Mouse (Mus musculus) forebrain, embryonic 13.5 days (tissue): ENCODE data around the gene Tmem217. TPM values are rescaled to one million over a fixed set of nuclear protein-coding genes. Genes with fewer than 3 reads are reported as not detected.

Experiments
- ATAC-seq: fragments of 200-750 bp; cut with Nextera tagmentation; 2 replicates; pipeline ENCODE4 v1.8.0; 2017
- H3K27ac ChIP-seq: fragments of 300-500 bp; sonication (generic); 2 replicates; pipeline ENCODE4 v1.5.1; 2015; ENCODE audit warnings: inconsistent platforms, mild to moderate bottlenecking, moderate library complexity
- H3K27me3 ChIP-seq: fragments of 300-500 bp; sonication (generic); 2 replicates; pipeline ENCODE4 v1.6.1; 2015; ENCODE audit warnings: mild to moderate bottlenecking, inconsistent platforms
- H3K36me3 ChIP-seq: fragments of 300-500 bp; sonication (generic); 2 replicates; pipeline ENCODE4 v1.6.1; 2015; ENCODE audit warnings: mild to moderate bottlenecking, inconsistent platforms; ENCODE audit not compliant: poor library complexity, severe bottlenecking
- H3K4me1 ChIP-seq: fragments of 300-500 bp; sonication (generic); 2 replicates; pipeline ENCODE4 v1.6.1; 2015; ENCODE audit warnings: inconsistent platforms
- H3K4me2 ChIP-seq: fragments of 300-500 bp; sonication (generic); 2 replicates; pipeline ENCODE4 v1.6.1; 2015; ENCODE audit warnings: inconsistent platforms, mild to moderate bottlenecking, moderate library complexity
- H3K4me3 ChIP-seq: fragments of 300-500 bp; sonication (generic); 2 replicates; pipeline ENCODE4 v1.5.1; 2015; ENCODE audit warnings: mild to moderate bottlenecking, inconsistent platforms
- H3K9ac ChIP-seq: fragments of 300-500 bp; sonication (generic); 2 replicates; pipeline ENCODE4 v1.6.1; 2015; ENCODE audit warnings: mild to moderate bottlenecking, inconsistent platforms
- H3K9me3 ChIP-seq: fragments of 300-500 bp; sonication (generic); replicated peaks from 2 replicates; pipeline ENCODE4 v1.6.1; 2016; ENCODE audit warnings: inconsistent platforms
- WGBS: fragments of 180-500 bp; shearing (Covaris S2); methylation state at CpG from one replicate; pipeline ENCODE4 v1.1.7; 2015; 5-methylcytosine and 5-hydroxymethylcytosine counted together
- polyA plus RNA-seq: library from polyadenylated mRNA; unstranded; fragments of >200 nt; fragmentation: Nextera tagmentation; extraction: Ambion mirVana; gene quantifications from 2 replicates; pipeline ENCODE4 v1.2.1, GENCODE M21; 2015

Gene Tmem217
- polyA plus RNA-seq, 1 experiment from 2014 or later: 1.3 TPM

GRCm38 (mm10) chr17:29548494-29548893, 3.7 kb downstream of the Tmem217 start:
- H3K4me1 ChIP-seq: peaks cover 20% of the 10 kb centered on the region
- no peaks in the 10 kb centered on the region for H3K9me3 ChIP-seq
- 74% methylated on average over 3 of the region's 3 CpGs for WGBS
- 0 out of 2 replicates have a peak, but pooled peaks cover 4% of the 10 kb centered on the region for H3K27me3 ChIP-seq
- H3K27ac ChIP-seq: no peak overlapping the region
- H3K4me3 ChIP-seq: no peak overlapping the region
- ATAC-seq: no peak
- no peak overlapping the region for H3K9ac ChIP-seq
- H3K36me3 ChIP-seq: no peaks in the 10 kb centered on the region
- H3K4me2 ChIP-seq: no peak overlapping the region

- WGBS: 90% methylated on average over 5 of the region's 5 CpGs
- H3K4me1 ChIP-seq: peaks cover 6% of the 10 kb centered on the region
- no peak overlapping the region for H3K27ac ChIP-seq
- no peak overlapping the region for H3K9ac ChIP-seq
- no peak overlapping the region for H3K4me2 ChIP-seq
- H3K9me3 ChIP-seq: no peaks in the 10 kb centered on the region
- no peaks in the 10 kb centered on the region for H3K36me3 ChIP-seq
- 0 out of 2 replicates have a peak, but pooled peaks cover 4% of the 10 kb centered on the region for H3K27me3 ChIP-seq
- no peak overlapping the region for H3K4me3 ChIP-seq
- ATAC-seq: no peak
Observed at GRCm38 (mm10) chr17:29545241-29545640, 6.9 kb downstream of the Tmem217 start.

GRCm38 (mm10) chr17:29544064-29544463, 8.1 kb downstream of the Tmem217 start:
- Histone ChIP-seq H3K4me2 (no peak overlapping the region), H3K27me3 (0 out of 2 replicates have a peak, but pooled peaks cover 4% of the 10 kb centered on the region), H3K27ac (no peak overlapping the region), H3K4me1 (no peaks in the 10 kb centered on the region), H3K36me3 (no peaks in the 10 kb centered on the region), H3K9ac (no peak overlapping the region), H3K4me3 (no peak overlapping the region), H3K9me3 (no peaks in the 10 kb centered on the region)
- WGBS: 75% methylated on average over 2 of the region's 2 CpGs
- no peak for ATAC-seq

DNA sequence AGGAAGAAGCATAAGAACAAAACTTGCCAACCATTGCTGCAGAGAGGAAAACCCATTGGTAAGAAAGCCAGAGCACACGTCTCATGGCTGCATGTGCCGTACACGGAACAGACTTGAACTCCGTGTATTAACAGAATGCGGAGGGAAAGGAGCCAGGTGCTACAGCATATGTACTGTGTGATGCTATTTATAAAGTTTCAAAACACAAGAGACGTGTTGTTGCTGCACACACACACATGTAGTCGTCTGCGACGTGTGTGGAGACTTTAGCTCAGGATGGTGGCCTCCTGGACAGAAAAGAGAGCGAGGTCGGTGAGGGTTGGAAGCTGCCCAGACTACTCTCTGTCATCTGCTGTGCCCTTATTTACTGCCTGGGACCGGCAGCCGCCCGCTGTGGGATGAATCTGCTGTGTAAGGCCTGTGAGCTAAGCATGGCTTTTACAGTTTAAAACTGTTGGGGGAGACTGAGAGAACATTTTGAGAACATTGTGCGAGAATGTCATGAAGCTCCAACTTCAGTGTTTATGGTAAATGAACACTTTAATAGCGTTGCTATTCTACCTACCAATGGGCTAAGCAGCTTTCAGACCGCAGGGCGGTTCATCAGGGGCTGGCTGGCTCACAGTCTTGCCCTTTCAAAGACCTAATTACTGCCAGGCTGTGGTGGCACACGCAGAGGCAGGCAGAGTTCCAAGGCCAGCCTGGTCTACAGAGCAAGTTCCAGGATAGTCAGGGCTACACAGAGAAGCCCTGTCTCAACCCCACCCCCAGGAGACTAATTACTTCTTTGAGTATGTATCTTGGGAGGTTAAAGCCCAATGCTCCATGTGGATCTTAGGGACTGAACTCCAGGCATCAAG, 9.1 kb downstream of the Tmem217 start:
- WGBS: 87% methylated on average over 19 of the region's 19 CpGs

GRCm38 (mm10) chr17:29541419-29541818, 10.8 kb downstream of the Tmem217 start:
- Histone ChIP-seq H3K27ac (no peak overlapping the region), H3K36me3 (no peaks in the 10 kb centered on the region), H3K9ac (no peak overlapping the region), H3K4me3 (no peak overlapping the region), H3K4me2 (no peak overlapping the region), H3K27me3 (no peaks in the 10 kb centered on the region), H3K4me1 (no peaks in the 10 kb centered on the region), H3K9me3 (no peaks in the 10 kb centered on the region)
- no peak for ATAC-seq
- 80% methylated on average over 14 of the region's 14 CpGs for WGBS

More for the DNA sequence above, 9.1 kb downstream of the Tmem217 start:
- Histone ChIP-seq H3K4me2 (no peak overlapping the region), H3K36me3 (no peaks in the 10 kb centered on the region), H3K4me1 (no peaks in the 10 kb centered on the region), H3K9ac (no peak overlapping the region), H3K4me3 (no peak overlapping the region), H3K27ac (no peak overlapping the region), H3K9me3 (no peaks in the 10 kb centered on the region), H3K27me3 (0 out of 2 replicates have a peak, but pooled peaks cover 4% of the 10 kb centered on the region)
- no peak for ATAC-seq

GRCm38 (mm10) chr17:29540426-29540825, 11.8 kb downstream of the Tmem217 start:
- H3K4me3 ChIP-seq: no peak overlapping the region
- H3K36me3 ChIP-seq: no peaks in the 10 kb centered on the region
- WGBS: 94% methylated on average over 8 of the region's 8 CpGs

DNA sequence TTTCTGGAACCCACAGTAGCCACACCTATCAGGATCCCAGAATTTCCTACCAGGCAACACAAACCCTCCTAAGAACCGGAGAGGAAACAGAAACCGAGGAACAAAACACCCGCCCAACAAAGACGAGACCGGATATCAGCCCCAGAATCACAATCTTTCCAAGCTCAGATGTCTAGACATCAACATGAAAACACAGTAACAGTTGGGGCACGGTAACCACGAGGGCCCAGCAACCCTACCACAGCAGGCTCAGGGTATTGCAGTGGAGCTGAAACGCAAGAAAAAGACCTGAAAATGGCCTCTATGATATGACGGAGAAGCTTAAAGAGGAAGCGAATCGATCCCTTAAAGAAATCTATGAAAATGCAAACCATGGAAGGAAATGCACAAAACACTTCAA, 18.3 kb downstream of the Tmem217 start:
- WGBS: 90% methylated on average over 11 of the region's 11 CpGs
- H3K36me3 ChIP-seq: no peaks in the 10 kb centered on the region
- no peak overlapping the region for H3K4me3 ChIP-seq
- H3K4me1 ChIP-seq: peaks cover 5% of the 10 kb centered on the region; the same call in 1 of the 2 replicates
- no peaks in the 10 kb centered on the region for H3K27me3 ChIP-seq
- H3K4me2 ChIP-seq: no peak overlapping the region
- no peak for ATAC-seq
- H3K9me3 ChIP-seq: no peaks in the 10 kb centered on the region
- no peak overlapping the region for H3K9ac ChIP-seq
- H3K27ac ChIP-seq: no peak overlapping the region

More at GRCm38 (mm10) chr17:29540426-29540825, 11.8 kb downstream of the Tmem217 start:
- no peak overlapping the region for H3K9ac ChIP-seq
- no peaks in the 10 kb centered on the region for H3K4me1 ChIP-seq
- no peak overlapping the region for H3K4me2 ChIP-seq
- no peak for ATAC-seq
- H3K27me3 ChIP-seq: no peaks in the 10 kb centered on the region
- no peaks in the 10 kb centered on the region for H3K9me3 ChIP-seq
- H3K27ac ChIP-seq: no peak overlapping the region

DNA sequence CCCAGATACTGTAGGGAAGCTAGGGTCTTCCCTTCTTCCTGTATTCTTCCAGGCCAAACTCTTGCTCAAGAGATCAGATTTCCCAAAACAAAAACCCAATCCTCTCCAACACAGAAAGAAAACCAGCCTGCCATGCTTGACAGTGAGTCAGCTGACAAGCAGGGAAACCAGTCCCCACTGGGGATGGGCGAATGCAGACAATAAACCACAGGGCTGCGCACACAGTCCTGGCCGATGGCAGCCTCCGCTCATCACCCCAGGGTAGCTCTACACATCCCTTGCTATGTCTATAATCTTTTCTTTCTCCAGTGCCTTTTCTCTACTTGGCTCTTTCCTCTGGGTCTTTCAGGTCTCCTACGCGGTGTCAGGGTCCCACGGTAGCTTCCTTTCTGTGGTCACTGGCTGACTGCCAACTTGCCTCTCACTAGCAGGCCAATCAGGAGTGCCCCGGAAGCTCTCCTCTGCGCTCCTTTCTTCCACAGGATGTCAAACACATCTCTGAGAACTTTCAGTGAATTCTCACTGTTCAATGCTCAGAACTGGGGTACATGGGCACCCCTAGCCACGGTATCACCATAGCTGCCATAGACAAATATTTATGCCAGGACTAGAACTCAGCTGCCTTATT, 20.3 kb downstream of the Tmem217 start:
- H3K27ac ChIP-seq: no peak overlapping the region
- no peak overlapping the region for H3K4me3 ChIP-seq
- no peak overlapping the region for H3K9ac ChIP-seq
- no peaks in the 10 kb centered on the region for H3K36me3 ChIP-seq
- 52% methylated on average over 10 of the region's 10 CpGs for WGBS
- H3K27me3 ChIP-seq: no peaks in the 10 kb centered on the region
- peak overlapping the region; percentile 12; the same call in 1 of the 2 replicates for H3K4me2 ChIP-seq
- H3K9me3 ChIP-seq: no peaks in the 10 kb centered on the region
- ATAC-seq: no peak
- H3K4me1 ChIP-seq: peaks cover 5% of the 10 kb centered on the region; the same call in 1 of the 2 replicates

- Histone ChIP-seq H3K4me3 (no peak overlapping the region), H3K4me1 (peaks cover 5% of the 10 kb centered on the region; the same call in 1 of the 2 replicates), H3K27me3 (no peaks in the 10 kb centered on the region), H3K9ac (no peak overlapping the region), H3K27ac (no peak overlapping the region), H3K9me3 (no peaks in the 10 kb centered on the region), H3K4me2 (no peak overlapping the region), H3K36me3 (no peaks in the 10 kb centered on the region)
- ATAC-seq: no peak
- WGBS: 77% methylated on average over 9 of the region's 9 CpGs
Observed at GRCm38 (mm10) chr17:29531278-29531677, 20.9 kb downstream of the Tmem217 start.

DNA sequence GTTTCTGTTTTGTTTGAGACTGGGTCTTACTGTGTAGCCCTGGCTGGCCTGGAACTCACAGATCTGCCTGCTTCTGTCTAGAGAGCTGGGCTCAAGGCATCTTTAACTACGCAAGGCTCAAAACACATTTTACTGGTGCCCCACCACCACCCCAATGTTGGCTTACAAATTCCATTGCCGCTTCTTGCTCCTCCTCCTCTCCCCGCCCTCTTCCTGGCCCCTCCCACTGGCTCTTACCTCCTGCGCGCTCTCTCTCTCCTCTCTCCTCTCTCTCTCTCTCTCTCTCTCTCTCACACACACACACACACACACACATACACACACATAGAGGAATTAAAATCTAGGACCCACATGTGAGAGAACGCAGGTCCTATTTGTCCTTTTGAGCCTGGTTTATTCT, 21.7 kb downstream of the Tmem217 start:
- Histone ChIP-seq H3K27ac (no peak overlapping the region), H3K4me2 (no peak overlapping the region), H3K36me3 (no peaks in the 10 kb centered on the region), H3K4me3 (no peak overlapping the region), H3K9me3 (no peaks in the 10 kb centered on the region; the same call in 1 of the 2 replicates), H3K9ac (no peak overlapping the region), H3K27me3 (no peaks in the 10 kb centered on the region), H3K4me1 (peaks cover 5% of the 10 kb centered on the region; the same call in 1 of the 2 replicates)
- 86% methylated on average over 6 of the region's 6 CpGs for whole genome bisulfite sequencing
- no peak for ATAC-seq

GRCm38 (mm10) chr17:29528568-29529187, 23.5 kb downstream of the Tmem217 start:
- Histone ChIP-seq H3K9me3 (no peaks in the 10 kb centered on the region; the same call in 1 of the 2 replicates), H3K4me3 (no peak overlapping the region), H3K27me3 (no peaks in the 10 kb centered on the region), H3K27ac (no peak overlapping the region), H3K4me2 (no peak overlapping the region), H3K36me3 (no peaks in the 10 kb centered on the region), H3K9ac (no peak overlapping the region), H3K4me1 (peaks cover 5% of the 10 kb centered on the region; the same call in 1 of the 2 replicates)
- WGBS: 87% methylated on average over 8 of the region's 8 CpGs
- ATAC-seq: no peak

- ATAC-seq: no peak
- no peaks in the 10 kb centered on the region for H3K27me3 ChIP-seq
- H3K9me3 ChIP-seq: no peaks in the 10 kb centered on the region; the same call in 1 of the 2 replicates
- no peaks in the 10 kb centered on the region for H3K4me1 ChIP-seq
- no peak overlapping the region for H3K4me2 ChIP-seq
- no peak overlapping the region for H3K27ac ChIP-seq
- H3K4me3 ChIP-seq: no peak overlapping the region
- WGBS: 77% methylated on average over 2 of the region's 2 CpGs
- no peaks in the 10 kb centered on the region for H3K36me3 ChIP-seq
- H3K9ac ChIP-seq: no peak overlapping the region
Observed at GRCm38 (mm10) chr17:29525613-29526012, 26.6 kb downstream of the Tmem217 start.
